Mouse (Mus musculus): ENCODE results near the gene Ank2.

- TF ChIP-seq TAL1 (IDR thresholded peaks at IDR 0.05; ENCODE audit: low read length) (no peak), GATA1 (IDR thresholded peaks at IDR 0.05; ENCODE audit: low read length) (no peak)
Measured at GRCm38 (mm10) chr3:127036118-127036517, 463.0 kb downstream of the Ank2 start.
